Mouse (Mus musculus): ENCODE results near the gene Dapl1. TPM values are rescaled to one million over a fixed set of nuclear protein-coding genes. Genes with fewer than 3 reads are reported as not detected.

Gene Dapl1
- total RNA-seq, 2 experiments from 2014 or later: 0.87 TPM; not detected in 1

DNA sequence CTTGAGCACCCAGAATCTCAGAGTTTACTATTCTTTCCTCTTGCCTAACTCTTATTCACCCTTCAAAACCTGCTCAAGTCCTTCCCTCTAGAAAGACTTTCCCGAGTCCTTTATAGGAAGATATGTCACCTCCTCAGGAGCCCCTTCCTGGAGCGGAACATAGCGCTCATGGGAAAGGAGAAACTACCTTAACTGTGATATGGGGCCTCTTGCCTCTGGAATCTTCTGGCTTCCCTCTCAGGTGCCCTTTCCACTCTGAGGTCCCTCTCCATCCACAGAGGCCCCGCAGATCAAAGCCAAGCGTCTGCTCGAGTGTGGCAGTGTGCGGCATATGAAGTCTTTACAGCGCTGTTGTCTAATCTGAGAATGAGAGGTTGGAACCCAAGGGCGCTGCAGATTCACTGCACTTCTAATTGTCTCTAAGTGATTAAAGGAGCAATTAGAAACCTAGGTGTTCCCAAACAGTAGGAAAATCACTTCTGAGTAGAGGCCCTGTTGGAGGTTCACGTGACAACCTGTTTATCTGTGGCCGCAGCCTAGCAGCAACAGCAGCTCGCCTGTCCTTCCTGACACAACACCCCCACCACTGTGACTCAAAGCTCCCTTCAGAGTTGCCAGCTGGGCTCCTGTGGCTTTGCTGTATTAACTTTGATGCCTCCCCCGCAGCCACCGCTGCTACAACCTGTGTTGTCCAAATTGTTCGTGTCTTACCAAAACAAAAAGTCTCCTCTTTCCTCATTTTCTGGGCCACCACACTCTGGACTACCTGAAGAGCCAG lies 49.7 kb downstream of the Dapl1 start:
- no peak for DNase-seq (ENCODE audit: low spot score in 2 of 2)

DNA sequence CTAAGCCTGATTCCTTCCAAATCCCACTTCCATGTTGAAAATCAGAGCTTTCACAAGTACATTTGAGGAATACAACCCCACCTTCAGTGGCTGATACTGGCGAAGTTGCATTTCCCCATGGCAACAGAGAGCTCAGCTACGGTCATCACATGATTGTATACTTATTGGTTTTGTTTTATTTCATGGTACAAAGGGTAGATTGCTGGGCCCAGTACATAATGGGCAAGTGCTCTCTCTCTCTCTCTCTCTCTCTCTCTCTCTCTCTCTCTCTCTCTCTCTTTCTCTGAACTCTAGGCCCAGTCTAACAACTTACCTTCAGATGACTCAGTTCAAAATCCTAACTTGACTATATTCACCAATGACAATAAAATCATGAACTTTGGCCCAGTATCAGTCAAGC lies 52.5 kb downstream of the Dapl1 start:
- DNase-seq (ENCODE audit: low spot score in 2 of 2): no peak

DNA sequence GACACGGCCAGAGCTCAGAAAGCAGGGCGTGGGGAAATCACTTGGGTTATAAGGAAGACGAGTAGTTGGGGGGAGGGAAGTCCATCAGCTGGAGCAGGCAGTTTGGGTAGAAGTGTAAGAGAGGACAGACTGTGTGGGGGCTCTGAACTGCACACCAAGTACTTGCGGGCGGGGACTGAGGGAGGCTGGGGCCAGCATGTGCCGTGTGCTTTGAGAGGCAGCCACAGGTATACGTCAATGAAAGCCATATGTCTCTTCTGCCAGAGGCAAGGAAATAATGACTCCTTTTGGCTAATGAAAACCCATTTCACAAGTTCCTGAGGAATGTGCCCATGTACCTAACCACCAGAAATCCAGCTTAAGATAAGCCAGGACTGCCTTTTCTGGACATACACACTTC lies 53.6 kb downstream of the Dapl1 start:
- no peak for DNase-seq (ENCODE audit: low spot score in 2 of 2)

DNA sequence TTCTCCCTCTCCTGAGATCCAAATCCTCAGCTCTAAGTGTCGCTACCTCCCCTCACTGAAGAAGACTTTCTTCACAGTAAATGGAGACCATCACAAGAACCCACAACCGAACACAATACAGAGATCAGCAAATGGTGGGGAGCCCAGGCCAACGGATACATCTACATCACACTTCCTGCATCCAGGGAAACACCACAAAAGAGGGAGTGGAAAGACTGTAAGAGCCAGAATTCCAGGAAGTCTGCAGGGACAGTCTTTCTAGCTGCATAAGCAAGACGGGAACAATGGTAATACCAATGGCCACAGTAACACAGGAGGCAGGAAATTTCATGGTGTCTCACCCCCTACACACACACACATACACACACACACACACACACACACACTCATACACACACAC lies 55.3 kb downstream of the Dapl1 start:
- no peak for DNase-seq (ENCODE audit: low spot score in 2 of 2)

DNA sequence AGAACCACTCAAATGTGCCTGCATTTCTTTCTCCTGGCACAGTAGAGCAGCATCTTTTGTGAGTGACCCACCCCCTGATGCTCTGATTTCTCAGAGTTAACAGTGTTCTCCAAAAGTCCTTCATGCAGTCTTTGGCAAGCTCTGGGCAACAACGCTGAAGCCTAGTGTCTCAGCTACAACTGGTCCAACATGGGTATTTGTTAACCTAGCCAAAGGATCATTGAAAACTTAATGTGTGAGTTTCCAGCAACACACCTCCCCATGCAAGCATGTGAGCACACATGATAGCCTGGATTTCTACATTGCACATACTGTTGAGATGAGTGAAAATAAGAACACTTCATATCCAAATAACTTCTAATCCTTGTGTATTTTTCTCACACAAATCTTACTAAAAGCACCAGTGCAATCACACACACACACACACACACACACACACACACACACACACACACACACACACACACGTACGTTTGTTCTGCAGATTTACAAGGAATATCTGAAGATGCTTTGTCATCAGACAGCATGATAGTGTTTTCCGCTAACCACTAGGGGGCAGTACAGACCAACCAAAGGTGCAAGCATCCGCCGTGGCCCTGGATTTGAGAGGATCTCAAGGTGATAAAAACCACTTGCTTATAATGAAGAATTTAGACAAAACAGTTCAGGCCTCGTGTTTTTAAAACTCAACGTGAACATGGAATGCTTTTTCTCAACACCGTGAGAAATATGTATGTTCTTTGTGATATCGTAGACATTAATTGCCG lies 56.9 kb downstream of the Dapl1 start:
- DNase-seq (ENCODE audit: low spot score in 2 of 2): peak; percentile 85 to 88

DNA sequence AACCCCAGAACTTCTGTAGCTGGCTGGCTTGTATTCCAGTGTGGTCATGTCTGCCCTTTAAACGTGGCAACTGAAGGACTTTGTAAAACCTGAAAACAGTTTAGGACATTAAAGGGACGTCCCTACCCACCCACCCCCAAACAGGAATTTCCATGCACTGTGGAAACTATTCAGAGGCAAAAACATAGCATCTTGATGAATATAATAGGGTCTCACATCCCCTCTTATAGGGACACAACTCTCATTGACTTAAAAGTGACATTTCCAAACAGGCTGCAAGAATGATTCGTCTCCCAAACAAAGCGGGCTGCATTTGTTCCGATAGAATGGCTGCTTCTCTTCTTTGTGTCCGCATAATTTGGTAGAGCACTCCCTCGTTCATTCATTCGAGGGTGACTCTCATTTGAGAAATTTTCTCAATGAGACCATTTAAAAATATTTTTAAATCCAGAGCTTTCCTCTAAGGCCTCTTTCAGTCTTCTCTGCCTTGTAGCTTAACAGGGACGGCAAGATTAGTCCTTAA lies 59.2 kb downstream of the Dapl1 start:
- no peak for DNase-seq (ENCODE audit: low spot score in 2 of 2)

DNA sequence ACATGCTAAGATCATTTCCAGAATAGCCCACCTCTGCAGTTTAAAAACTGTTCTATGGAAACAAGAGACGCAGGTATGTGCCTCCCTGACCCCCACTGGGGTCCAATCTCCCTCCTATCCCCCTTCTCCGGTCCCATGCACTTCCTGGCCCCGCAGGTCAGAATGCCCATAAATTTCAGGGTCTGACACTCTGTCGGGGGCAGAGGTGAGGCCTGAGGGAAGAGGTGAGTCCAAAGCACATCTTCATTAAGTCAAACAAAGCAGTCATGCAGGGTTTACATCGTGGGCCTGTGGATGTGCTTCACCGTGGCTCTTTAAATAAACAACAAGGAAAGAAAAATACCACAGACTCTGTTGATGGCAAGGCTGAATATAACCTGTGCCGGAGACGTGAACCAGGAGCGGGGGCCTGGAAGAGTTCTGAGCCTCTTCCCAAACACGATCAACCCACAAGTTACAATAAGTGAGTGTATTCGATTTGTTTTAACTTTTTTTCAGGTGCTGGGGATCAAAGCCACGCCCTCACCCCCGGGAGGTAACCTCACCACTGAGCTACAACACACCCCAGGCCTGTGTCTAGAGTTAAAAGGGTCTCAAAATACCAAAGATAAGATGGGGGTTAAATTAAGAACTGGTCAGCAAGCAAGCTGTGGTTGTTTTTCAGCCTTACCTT lies 59.9 kb downstream of the Dapl1 start:
- DNase-seq (ENCODE audit: low spot score in 2 of 2): no peak

DNA sequence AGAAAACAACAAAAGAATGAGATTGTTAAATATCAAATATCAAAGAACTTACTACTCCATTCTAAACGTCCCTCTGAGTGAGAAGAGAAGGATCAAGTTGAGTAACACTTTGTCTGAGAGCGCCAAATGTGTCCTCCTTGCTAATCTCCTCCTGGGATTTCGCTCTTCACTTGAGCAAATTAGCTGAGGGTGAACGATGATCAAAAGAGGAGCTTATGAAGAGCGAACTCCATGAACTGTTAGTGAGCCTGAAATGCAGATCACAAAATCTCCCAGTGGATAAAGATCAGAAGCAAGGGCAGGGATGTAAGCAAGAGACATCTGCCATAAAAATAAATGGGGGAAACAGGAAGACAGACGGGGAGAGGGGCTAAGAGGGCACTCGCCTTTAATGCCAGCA lies 60.5 kb downstream of the Dapl1 start:
- no peak for DNase-seq (ENCODE audit: low spot score in 2 of 2)

DNA sequence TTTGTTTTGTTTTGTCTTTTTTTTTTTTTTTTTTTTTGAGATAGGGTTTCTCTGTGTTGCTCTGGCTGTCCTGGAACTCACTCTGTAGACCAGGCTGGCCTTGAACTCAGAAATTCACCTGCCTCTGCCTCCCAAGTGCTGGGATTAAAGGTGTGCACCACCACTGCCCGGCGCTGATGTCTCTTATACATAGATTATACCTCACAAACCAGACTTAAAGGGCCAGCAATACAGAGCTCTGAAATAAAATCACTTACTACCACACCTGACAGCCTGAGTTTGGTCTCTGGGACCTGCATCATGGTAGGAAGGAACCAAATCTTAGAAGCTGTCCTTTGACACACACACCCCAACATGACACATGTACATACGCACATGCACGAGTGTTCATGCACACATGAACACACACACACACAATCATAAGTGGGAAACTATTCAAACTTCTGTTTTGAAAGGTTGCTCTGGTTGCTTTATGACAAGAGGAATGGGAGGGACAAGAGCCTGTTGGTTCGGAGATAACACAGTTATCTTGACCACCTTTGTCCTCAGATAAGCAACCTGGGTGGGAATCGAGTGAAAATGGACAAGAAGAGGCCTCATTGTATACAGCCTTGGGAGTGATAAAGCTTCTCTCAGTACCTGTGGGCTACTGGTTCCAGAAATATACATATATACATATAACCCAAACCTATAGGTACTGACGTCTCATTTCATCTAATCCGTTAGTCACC lies 63.1 kb downstream of the Dapl1 start:
- no peak for DNase-seq (ENCODE audit: low spot score in 2 of 2)

DNA sequence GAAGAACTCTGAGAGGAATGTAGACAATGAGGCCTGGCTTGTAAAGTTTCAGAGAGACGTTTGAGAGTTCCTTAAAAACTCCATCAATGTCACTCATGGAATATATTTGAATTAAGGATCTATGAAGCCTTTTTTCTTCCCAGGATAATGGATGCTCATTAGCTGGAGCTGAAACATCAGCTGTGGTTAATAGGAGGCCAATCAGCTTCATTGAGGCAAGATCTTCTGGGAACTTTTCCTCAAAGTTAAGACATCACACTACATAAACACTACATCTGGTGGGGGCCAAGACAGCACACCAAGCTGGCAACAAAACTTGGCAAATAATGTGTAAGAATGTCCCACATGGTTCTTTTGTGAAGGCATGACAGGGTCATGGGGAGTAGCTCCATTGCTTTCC lies 68.3 kb downstream of the Dapl1 start:
- DNase-seq (ENCODE audit: low spot score in 2 of 2): no peak

DNA sequence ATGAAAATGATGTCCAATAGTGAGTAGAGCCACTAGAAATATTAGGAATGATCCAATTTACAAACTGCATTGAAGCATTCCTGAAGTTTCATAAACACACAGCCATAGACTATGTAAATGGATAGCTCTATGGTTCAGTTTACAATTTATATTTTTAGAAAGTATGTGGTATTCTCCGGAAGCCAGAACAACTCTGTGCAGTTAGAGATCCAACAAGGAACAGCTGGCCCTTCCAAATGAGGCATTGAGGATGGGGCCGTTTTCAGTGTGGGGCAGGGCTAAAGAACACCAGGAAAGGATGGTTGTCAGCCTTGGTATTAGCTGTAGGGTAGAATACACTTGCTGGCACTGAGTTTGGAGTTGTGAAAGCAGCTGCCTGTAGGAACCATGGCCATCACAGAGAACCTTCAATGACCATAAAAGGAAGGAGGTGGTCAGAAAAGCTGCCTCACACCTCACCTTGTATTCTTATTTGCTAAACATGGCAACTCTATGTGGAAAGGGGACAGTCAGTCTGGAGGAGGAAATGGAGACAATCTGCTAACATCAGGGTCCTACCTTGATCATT lies 70.0 kb downstream of the Dapl1 start:
- DNase-seq (ENCODE audit: low spot score in 2 of 2): no peak

Other genes starting within 250 kb of the Dapl1 start
- gene Tanc1, start 127.4 kb downstream of the Dapl1 start, total RNA-seq (2021): 10 to 100 TPM; 20.9 to 32.2 TPM

All from layer of hippocampus, postnatal 10 days (tissue).